Mouse (Mus musculus) E14TG2a.4 (cell line): ENCODE results near the gene Hyal2.

Source experiments
- CTCF ChIP-seq: conservative IDR thresholded peaks from 2 replicates; pipeline ENCODE4 v1.5.1; 2014; ENCODE audit warnings: low read length
- NANOG ChIP-seq: IDR thresholded peaks from 2 replicates; pipeline ENCODE4 v1.6.1; 2014; ENCODE audit warnings: borderline replicate concordance, low read length, mixed read lengths
- POU5F1 ChIP-seq: IDR thresholded peaks from 2 replicates; pipeline ENCODE4 v1.6.1; 2014; ENCODE audit warnings: low read length, borderline replicate concordance

DNA sequence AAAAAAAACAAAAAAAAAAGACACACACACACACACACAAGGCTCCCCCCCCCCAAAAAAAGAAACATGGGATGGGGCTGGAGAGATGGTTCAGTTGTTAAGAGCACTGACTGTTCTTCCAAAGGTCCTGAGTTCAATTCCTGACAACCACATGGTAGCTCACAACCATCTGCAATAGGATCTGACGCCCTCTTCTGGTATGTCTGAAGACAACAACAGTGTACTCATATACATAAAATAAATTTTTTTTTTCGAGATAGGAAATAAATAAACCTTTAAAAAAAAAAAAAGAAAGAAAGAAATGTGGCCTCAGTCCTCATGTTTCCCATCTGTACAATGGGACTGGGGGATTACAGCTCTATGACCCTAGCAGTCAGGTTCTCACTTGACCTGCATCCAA, 49.7 kb downstream of the Hyal2 start:
- TF ChIP-seq CTCF, result peak; percentile 16; the same call in 1 of the 2 replicates
- TF ChIP-seq NANOG, result no peak
- TF ChIP-seq POU5F1, result no peak
